ENCODE assay signal across 28 mouse cellular contexts in the genomic region with DNA sequence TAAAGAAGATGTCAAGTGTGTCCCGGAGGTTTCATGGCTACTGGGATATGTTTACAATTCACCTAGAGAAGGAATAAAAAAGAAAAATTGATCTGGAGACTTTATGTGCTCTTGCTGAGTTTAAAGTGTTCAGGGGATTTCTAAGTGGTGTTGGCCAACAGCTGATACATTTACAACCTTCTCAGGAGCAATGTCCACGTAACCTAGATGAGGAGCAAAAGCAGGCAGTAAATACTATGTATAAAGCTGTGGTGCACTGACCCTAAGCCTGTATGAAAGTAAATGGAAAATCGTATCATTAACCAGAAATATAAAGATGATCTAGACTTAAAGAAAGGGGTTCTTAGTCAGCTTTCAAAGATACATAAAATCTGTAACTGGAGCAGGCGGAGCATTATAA.
"Had no signal": no experiment of that assay in that cellular context is flagged by ENCODE, and none has a peak within 500 bp of the region (broad histone marks: within the 10 kb centered on the region; RNA-seq: fewer than 3 reads in every experiment).

No protein-coding gene starts in this region.

- H3K4me3 ChIP-seq: embryonic facial prominence, embryonic 10.5 days; embryonic facial prominence, embryonic 12.5 days; embryonic facial prominence, embryonic 13.5 days; embryonic facial prominence, embryonic 15.5 days; erythroblast, embryonic 14.5 days; forebrain, embryonic 10.5 days; forebrain, embryonic 12.5 days; forebrain, embryonic 13.5 days; forebrain, embryonic 15.5 days; gastrocnemius, adult 2 months had no signal

- H3K4me2 ChIP-seq: embryonic facial prominence, embryonic 12.5 days; embryonic facial prominence, embryonic 13.5 days; embryonic facial prominence, embryonic 15.5 days; forebrain, embryonic 12.5 days; forebrain, embryonic 13.5 days; forebrain, embryonic 15.5 days had no signal

- H3K27me3 ChIP-seq: embryonic facial prominence, embryonic 12.5 days; embryonic facial prominence, embryonic 13.5 days; embryonic facial prominence, embryonic 15.5 days; forebrain, embryonic 12.5 days; forebrain, embryonic 13.5 days; forebrain, embryonic 15.5 days had no signal

- DNase-seq: cerebellum, adult 2 months; cerebellum, adult 8-10 months; cerebellum, adult 9-10 months; cerebellum, adult 9-11 months; cerebellum, postnatal 10 days; cerebellum, postnatal 14 days; cerebellum, postnatal 25 days; cerebellum, postnatal 36 days; embryo, embryonic 11 days; forebrain, postnatal 0 days; gastrocnemius, adult 2 months; gastrocnemius, postnatal 10 days; gastrocnemius, postnatal 14 days; gastrocnemius, postnatal 25 days; gastrocnemius, postnatal 36 days; heart, adult 11 months; heart, adult 18-20 months had no signal

- H3K36me3 ChIP-seq: embryonic facial prominence, embryonic 10.5 days; embryonic facial prominence, embryonic 12.5 days; embryonic facial prominence, embryonic 13.5 days; embryonic facial prominence, embryonic 15.5 days; forebrain, embryonic 10.5 days; forebrain, embryonic 12.5 days; forebrain, embryonic 15.5 days had no signal

- H3K9ac ChIP-seq: embryonic facial prominence, embryonic 12.5 days; embryonic facial prominence, embryonic 13.5 days; embryonic facial prominence, embryonic 15.5 days; forebrain, embryonic 12.5 days; forebrain, embryonic 13.5 days; forebrain, embryonic 15.5 days; forebrain, postnatal 0 days had no signal

- H3K4me1 ChIP-seq: embryonic facial prominence, embryonic 10.5 days; embryonic facial prominence, embryonic 12.5 days; embryonic facial prominence, embryonic 13.5 days; embryonic facial prominence, embryonic 15.5 days; forebrain, embryonic 10.5 days; forebrain, embryonic 12.5 days; forebrain, embryonic 13.5 days; forebrain, embryonic 15.5 days had no signal

- H3K9me3 ChIP-seq: embryonic facial prominence, embryonic 10.5 days; embryonic facial prominence, embryonic 12.5 days; embryonic facial prominence, embryonic 13.5 days; embryonic facial prominence, embryonic 15.5 days; forebrain, embryonic 10.5 days; forebrain, embryonic 12.5 days; forebrain, embryonic 13.5 days; forebrain, embryonic 15.5 days had no signal

- ATAC-seq: forebrain, embryonic 13.5 days; forebrain, embryonic 14.5 days; forebrain, embryonic 15.5 days; forebrain, embryonic 16.5 days; forebrain, postnatal 0 days had no signal

- H3K27ac ChIP-seq: embryonic facial prominence, embryonic 10.5 days; embryonic facial prominence, embryonic 12.5 days; embryonic facial prominence, embryonic 13.5 days; embryonic facial prominence, embryonic 15.5 days; forebrain, embryonic 10.5 days; forebrain, embryonic 12.5 days; forebrain, embryonic 13.5 days; forebrain, embryonic 15.5 days; gastrocnemius, adult 2 months had no signal
